Mouse (Mus musculus) left cerebral cortex, adult 2 months (tissue): ENCODE data around the gene Mrc1. TPM values are rescaled to one million over a fixed set of nuclear protein-coding genes. Genes with fewer than 3 reads are reported as not detected.
"Not testable (repeated sequence)": the region's sequence is repeated elsewhere in the genome, so short reads cannot be mapped to it uniquely, and the experiment has no call there.

Experiments
- DNase-seq, 2 experiments: peaks; one replicate each; pipeline ENCODE4 v3.0.0; 2021 to 2022; ENCODE audit warnings: low spot score in 2 of 2, mixed read lengths in 1 of 2; ENCODE audit errors: extremely low spot score in 1 of 2
- H3K27ac ChIP-seq: fragments of 200-600 bp; 2 replicates; pipeline ENCODE4 v1.8.1; 2022
- H3K4me3 ChIP-seq: fragments of 200-600 bp; 2 replicates; pipeline ENCODE4 v1.8.1; 2022
- CTCF ChIP-seq: fragments of 200-600 bp; IDR thresholded peaks from 2 replicates; pipeline ENCODE4 v1.8.1; 2022; ENCODE audit warnings: antibody characterized with exemption, mild to moderate bottlenecking, moderate library complexity
- intact Hi-C: fragments of 180-260 bp; cut with DNase I; formaldehyde crosslinking; loops from one replicate; pipeline ENCODE4 v1.15.1; 2025
- long read RNA-seq, 2 experiments: library from polyadenylated mRNA; stranded (forward); transcript quantifications; one replicate each; pipeline ENCODE4 v2.0.0; 2021; ENCODE audit warnings: borderline mapping rate in 2 of 2
- total RNA-seq, 2 experiments: library from RNA; stranded (reverse); gene quantifications; 2 replicates each; pipeline ENCODE4 v1.2.3; 2021

Gene Mrc1
- total RNA-seq = 1 to 10 TPM; 5.3 to 6.1 TPM
- long read RNA-seq, experiment 1, full-length matches to known transcripts = 10 of 10 reads
- long read RNA-seq, experiment 1, partial matches to known transcripts = 0 of 10 reads
- long read RNA-seq, experiment 1, other reads (novel, unspliced or antisense) = 0 of 10 reads
- long read RNA-seq, experiment 2, full-length matches to known transcripts = 3 of 6 reads
- long read RNA-seq, experiment 2, partial matches to known transcripts = 2 of 6 reads
- long read RNA-seq, experiment 2, other reads (novel, unspliced or antisense) = 1 of 6 reads

- TF ChIP-seq CTCF = no peak
- Histone ChIP-seq H3K4me3 (no peak within 1 kb of the TSS), H3K27ac (no peak within 1 kb of the TSS)
- DNase-seq = no peak
- intact Hi-C loops = no loop called here
Observed at GRCm38 (mm10) chr2:14229149-14229548, at the start of gene Mrc1. Gene Mrc1 (plus strand): TSS chr2:14229392.

GRCm38 (mm10) chr2:14184375-14184774 lies 44.8 kb upstream of the Mrc1 start:
- no peak overlapping the region for H3K27ac ChIP-seq

GRCm38 (mm10) chr2:14190684-14191083 lies 38.5 kb upstream of the Mrc1 start:
- intact Hi-C loops = no loop called here
- TF ChIP-seq CTCF = no peak
- no peak overlapping the region for H3K4me3 ChIP-seq
- DNase-seq = no peak
- H3K27ac ChIP-seq = no peak overlapping the region

More at GRCm38 (mm10) chr2:14184375-14184774, 44.8 kb upstream of the Mrc1 start:
- TF ChIP-seq CTCF = no peak
- no peak for DNase-seq
- no peak overlapping the region for H3K4me3 ChIP-seq
- intact Hi-C loops = no loop called here

- Histone ChIP-seq H3K27ac (no peak overlapping the region), H3K4me3 (no peak overlapping the region)
- no peak for TF ChIP-seq CTCF
- DNase-seq = no peak
- intact Hi-C loops = no loop called here
Observed at GRCm38 (mm10) chr2:14191601-14192000, 37.6 kb upstream of the Mrc1 start.

GRCm38 (mm10) chr2:14192046-14192445 lies 37.1 kb upstream of the Mrc1 start:
- TF ChIP-seq CTCF = no peak
- no peak for DNase-seq
- H3K4me3 ChIP-seq = no peak overlapping the region
- intact Hi-C loops = no loop called here
- H3K27ac ChIP-seq = no peak overlapping the region

- DNase-seq, intact Hi-C loops: not testable (repeated sequence)
Observed at GRCm38 (mm10) chr2:14198325-14198903, 30.8 kb upstream of the Mrc1 start.

GRCm38 (mm10) chr2:14199621-14200020 lies 29.6 kb upstream of the Mrc1 start:
- no peak for TF ChIP-seq CTCF
- DNase-seq = no peak
- Histone ChIP-seq H3K27ac (no peak overlapping the region), H3K4me3 (no peak overlapping the region)
- intact Hi-C loops = no loop called here

More at GRCm38 (mm10) chr2:14198325-14198903, 30.8 kb upstream of the Mrc1 start:
- H3K4me3 ChIP-seq, H3K27ac ChIP-seq: not testable (repeated sequence)

GRCm38 (mm10) chr2:14200879-14201445 lies 28.2 kb upstream of the Mrc1 start:
- DNase-seq, intact Hi-C loops, H3K27ac ChIP-seq, H3K4me3 ChIP-seq: not testable (repeated sequence)

- H3K27ac ChIP-seq = no peak overlapping the region
- DNase-seq = no peak
- H3K4me3 ChIP-seq = no peak overlapping the region
- intact Hi-C loops = no loop called here
- TF ChIP-seq CTCF = no peak
Observed at GRCm38 (mm10) chr2:14204308-14204707, 24.9 kb upstream of the Mrc1 start.

GRCm38 (mm10) chr2:14206798-14207197 lies 22.4 kb upstream of the Mrc1 start:
- no peak overlapping the region for H3K27ac ChIP-seq
- intact Hi-C loops = no loop called here
- H3K4me3 ChIP-seq = no peak overlapping the region
- DNase-seq = no peak
- no peak for TF ChIP-seq CTCF

- DNase-seq = no peak
- intact Hi-C loops = no loop called here
- Histone ChIP-seq H3K4me3 (no peak overlapping the region), H3K27ac (no peak overlapping the region)
- TF ChIP-seq CTCF = no peak
Observed at GRCm38 (mm10) chr2:14210731-14211130, 18.5 kb upstream of the Mrc1 start.

GRCm38 (mm10) chr2:14211606-14212005 lies 17.6 kb upstream of the Mrc1 start:
- no peak for TF ChIP-seq CTCF
- Histone ChIP-seq H3K4me3 (no peak overlapping the region), H3K27ac (no peak overlapping the region)
- intact Hi-C loops = no loop called here
- DNase-seq = no peak

- no peak for TF ChIP-seq CTCF
- Histone ChIP-seq H3K27ac (no peak overlapping the region), H3K4me3 (no peak overlapping the region)
- intact Hi-C loops = no loop called here
- DNase-seq = no peak
Observed at GRCm38 (mm10) chr2:14214764-14215163, 14.4 kb upstream of the Mrc1 start.
